Mouse (Mus musculus): ENCODE measurements around the gene Emg1.

Emg1 gene

GRCm38 (mm10) chr6:124740888-124741761 is 29.1 kb upstream of the Emg1 start, which contains the start of gene Grcc10:
Grcc10 (minus strand) TSS chr6:124741374.
- peak; percentile 95 for DNase-seq (ENCODE audit: inconsistent ontology term)

GRCm38 (mm10) chr6:124740211-124740887 is 28.4 kb upstream of the Emg1 start:
- DNase-seq (ENCODE audit: inconsistent ontology term) = no peak

GRCm38 (mm10) chr6:124739231-124739796 is 27.3 kb upstream of the Emg1 start:
- no peak for DNase-seq (ENCODE audit: inconsistent ontology term)

DNA sequence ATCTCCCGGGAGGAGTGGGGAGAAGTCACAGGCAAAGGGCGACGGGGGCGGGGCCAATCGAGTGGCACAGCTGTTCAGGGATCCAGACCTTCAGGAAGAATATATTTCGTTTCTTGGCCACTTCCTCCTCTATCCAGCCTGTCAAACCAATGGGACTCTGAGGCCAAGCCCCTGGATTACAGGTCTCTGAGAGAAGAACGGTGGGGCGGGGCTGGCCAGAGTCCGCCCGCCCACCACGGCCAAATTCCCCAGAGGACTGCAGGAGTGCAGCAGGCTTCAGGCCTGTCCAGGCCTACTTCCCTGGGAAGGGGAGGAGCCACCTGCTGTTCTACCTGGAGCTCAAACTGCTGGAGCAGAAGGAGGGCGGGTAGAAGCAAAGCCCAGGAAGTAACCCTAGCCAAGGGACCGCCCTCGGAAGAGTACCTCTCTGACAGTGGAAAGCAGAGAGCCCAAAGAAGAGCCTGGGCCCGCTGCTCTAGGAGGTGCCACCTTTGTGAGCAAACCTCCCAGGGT is 26.6 kb upstream of the Emg1 start, which contains the start of gene Ptpn6:
TSS of gene Ptpn6 (minus strand) at position 204 of the 513 bp plus-strand sequence.
- no peak for DNase-seq (ENCODE audit: inconsistent ontology term)

- no peak for DNase-seq (ENCODE audit: inconsistent ontology term)
Measured at GRCm38 (mm10) chr6:124737040-124737439, 25.1 kb upstream of the Emg1 start.

GRCm38 (mm10) chr6:124734417-124734816 is 22.4 kb upstream of the Emg1 start:
- no peak for DNase-seq (ENCODE audit: inconsistent ontology term)

GRCm38 (mm10) chr6:124732476-124733370 is 20.7 kb upstream of the Emg1 start:
- no peak for DNase-seq (ENCODE audit: inconsistent ontology term)

GRCm38 (mm10) chr6:124731038-124731437 is 19.1 kb upstream of the Emg1 start:
- no peak for DNase-seq (ENCODE audit: inconsistent ontology term)

DNA sequence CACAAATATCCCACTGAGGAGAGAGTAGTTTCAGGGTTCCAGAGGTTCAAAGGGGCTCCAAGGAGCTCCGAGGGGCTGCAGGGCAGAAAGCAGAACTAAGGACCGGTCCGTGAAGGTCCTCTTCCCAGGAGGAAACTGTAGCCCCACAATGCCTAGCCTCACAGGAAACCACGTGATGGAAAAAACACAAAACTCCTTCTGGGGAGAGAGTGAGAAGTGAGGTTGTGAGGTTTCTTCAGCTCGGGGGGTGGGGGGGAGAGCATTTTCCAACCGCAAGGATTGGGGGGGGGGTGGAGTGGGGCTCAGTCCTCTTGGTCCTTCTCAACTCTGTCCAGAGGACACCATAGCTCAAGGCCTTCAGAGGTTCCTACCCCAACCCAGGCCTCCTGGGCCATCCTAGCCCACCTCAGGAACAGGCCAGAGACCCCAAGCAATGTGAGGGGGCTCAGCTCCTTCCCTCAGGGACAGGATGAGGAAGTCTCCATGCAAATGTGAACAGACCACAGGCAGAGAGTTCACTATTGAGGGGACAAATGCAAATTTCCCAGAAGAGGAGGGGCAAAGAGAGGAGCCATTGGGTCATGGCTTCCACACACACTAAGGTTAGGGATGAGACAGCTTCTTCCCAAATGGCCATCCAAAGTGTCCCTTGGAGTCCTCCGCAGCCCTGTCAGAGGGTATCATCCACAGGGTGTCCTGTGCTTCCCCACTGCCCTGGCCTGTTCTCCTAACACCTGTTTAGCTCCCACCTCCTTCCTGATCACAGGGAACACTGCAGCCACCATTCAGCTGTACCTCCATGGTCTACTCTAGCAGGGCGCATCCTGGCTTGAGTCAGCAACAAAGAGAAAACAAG is 18.1 kb upstream of the Emg1 start:
- DNase-seq (ENCODE audit: inconsistent ontology term) = no peak

DNA sequence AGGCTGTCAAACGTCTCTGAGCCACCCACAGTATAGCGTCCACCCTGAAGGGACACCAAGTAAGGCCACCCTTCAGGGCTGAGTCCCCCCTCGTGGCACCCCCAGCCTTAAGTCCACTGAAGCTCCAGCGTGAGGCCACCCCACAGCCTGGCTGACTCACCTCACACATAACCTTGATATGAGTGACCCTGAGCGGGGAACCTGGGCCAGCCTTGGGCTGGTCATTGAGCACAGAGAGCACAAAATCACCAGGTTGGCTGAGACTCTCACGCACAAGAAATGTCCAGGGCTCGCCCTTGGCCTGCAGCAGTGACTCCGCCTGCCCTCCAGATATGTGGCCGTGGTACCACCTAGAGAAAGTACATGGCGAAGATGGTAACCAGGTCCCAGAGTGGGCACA is 16.6 kb upstream of the Emg1 start:
- DNase-seq (ENCODE audit: inconsistent ontology term) = no peak

- DNase-seq (ENCODE audit: inconsistent ontology term) = no peak
Measured at GRCm38 (mm10) chr6:124724472-124724871, 12.5 kb upstream of the Emg1 start.

- DNase-seq (ENCODE audit: inconsistent ontology term) = no peak
Measured at GRCm38 (mm10) chr6:124723541-124723940, 11.6 kb upstream of the Emg1 start.

DNA sequence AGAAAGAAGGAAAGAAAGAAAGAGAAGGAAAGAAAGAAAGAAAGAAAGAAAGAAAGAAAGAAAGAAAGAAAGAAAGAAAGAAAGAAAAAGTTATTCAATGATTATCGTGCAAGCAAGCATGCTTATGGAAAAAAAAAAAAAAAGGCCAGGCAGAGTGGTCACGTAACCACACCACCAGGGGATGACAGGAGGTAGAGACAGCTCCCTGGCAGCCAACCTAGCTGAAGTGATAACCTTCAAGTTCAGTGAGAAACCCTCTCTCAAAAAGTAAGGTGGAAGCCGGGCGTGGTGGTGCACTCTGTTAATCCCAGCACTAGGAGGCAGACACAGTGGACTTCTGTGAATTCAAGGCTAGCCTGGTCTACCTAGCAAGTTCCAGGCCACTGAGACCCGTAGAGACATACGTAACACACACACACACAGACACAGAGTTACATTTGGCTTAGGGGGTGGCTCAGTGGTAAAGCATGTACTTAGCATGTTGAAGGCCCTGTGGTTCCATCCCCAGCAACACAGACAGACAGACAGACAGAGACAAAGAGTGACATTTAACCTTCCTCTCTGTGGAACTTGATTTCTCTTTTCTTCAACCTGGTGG is 11.0 kb upstream of the Emg1 start:
- DNase-seq (ENCODE audit: inconsistent ontology term) = no peak

GRCm38 (mm10) chr6:124720904-124721303 is 8.9 kb upstream of the Emg1 start:
- DNase-seq (ENCODE audit: inconsistent ontology term) = no peak

GRCm38 (mm10) chr6:124719354-124719978 is 7.5 kb upstream of the Emg1 start:
- DNase-seq (ENCODE audit: inconsistent ontology term) = no peak

DNA sequence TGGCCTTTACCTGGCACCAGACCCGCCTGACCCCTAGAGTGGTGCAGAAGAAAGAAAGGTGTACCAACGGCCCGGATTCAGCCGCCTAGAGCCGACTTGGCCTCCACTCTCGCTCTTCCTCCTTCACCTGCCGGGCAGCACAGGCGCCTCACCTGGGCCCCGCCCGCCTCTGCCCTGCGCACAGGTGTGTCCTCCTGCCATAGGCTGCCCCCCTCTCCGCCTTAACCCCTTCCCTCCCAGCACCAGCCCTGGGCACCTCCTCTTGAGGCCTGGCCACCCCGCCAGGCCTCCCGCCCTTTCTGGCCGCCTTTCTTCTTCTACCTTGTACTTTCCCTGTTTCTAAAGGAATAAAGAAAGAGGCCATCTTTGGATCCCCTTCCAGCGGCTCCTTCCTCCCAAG is 6.7 kb upstream of the Emg1 start:
- no peak for DNase-seq (ENCODE audit: inconsistent ontology term)

GRCm38 (mm10) chr6:124717968-124718367 is 6.0 kb upstream of the Emg1 start:
- no peak for DNase-seq (ENCODE audit: inconsistent ontology term)

DNA sequence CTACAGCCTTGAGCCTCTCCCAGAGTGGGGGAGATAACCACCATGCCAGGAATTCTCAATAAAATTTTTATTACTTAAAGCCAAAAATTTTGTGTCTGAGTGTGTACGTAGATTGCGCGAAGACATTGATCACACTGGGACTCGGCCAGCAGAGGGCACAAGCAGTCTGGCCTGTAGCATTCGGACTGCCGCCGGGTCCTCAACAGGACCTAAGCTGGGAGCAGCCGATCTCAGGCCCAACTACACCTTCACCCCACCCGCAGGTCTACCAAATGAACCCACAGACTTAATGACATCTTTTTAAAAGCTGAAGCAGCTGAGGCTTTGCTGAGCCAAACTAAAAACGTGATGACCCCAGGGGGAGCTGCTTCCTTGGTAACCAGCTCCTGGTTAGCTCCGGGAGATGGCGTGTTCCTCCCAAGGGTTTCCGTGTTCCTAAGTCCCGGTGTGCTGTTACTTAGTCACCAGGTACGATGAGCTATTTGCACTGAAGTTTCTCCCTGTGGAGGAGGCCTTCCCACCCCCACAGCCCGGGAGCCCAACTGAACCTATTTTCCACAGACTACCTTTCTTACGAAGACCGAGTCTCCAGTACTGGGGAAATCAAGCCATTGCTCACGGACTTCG is 5.0 kb upstream of the Emg1 start:
- DNase-seq (ENCODE audit: inconsistent ontology term) = no peak

DNA sequence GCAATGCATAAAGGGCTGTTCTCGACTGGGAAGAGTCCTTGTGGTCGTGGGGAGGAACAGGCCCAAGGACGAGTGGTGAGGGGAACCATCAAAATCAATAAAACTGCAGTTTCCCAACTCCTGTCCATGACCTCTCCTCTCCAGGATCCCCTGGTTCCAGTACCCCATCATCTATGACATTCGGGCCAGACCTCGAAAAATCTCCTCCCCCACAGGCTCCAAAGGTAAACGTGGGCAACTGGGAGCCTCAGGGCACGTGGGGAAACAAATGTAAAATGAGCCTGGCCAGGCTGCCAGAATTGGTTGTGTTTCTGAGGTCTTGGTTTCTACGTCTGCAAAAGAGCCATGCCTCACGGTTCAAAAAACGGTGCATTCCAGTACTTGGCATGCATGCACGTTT is 940 bp upstream of the Emg1 start:
- no peak for DNase-seq (ENCODE audit: inconsistent ontology term)
